Mouse (Mus musculus): Measurements from ENCODE around the gene Il9r. TPM values are rescaled to one million over a fixed set of nuclear protein-coding genes. Genes with fewer than 3 reads are reported as not detected.

Gene Il9r
- total and polyA plus RNA-seq, 2 experiments, result 0.07 TPM; not detected in 1

DNA sequence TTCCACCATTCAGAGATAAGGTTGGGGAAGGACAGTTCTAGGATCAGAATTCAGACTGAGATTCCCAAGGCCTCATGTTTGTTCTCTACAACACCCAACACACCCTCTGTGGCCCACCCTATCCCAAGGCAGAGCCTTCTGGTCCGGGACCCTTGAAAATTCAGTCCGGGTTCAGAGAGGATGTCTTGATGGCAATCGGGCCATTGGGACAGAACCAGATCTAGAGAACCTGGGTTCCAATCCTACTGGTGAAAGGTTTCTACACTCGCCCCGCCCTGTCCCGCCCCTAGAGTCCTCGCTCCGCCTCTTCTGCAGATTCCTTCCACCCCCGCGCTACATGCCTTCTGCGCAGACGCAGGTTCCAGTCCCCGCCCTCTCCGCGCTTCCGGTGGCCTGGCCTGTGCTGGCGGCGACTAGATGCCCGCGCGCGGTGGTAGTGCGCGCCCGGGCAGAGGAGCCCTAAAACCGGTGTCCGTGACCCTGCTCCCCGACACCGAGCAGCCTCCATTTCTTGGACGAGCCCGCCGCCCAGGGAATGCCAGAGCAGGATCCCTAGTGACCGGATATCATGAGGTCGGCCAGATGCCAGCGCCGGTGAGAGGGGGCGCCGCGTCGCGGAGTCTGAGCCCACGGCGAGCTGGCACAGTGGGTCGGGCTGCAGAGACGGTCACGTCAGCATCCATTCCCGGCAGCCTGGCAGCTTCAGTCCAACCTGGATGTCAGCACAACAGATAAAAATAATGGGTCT is 26.2 kb upstream of the Il9r start, which contains the start of gene Mpg:
Mpg (plus strand) TSS at position 382 of the 748 bp plus-strand sequence.
- TF ChIP-seq CTCF (IDR thresholded peaks at IDR 0.05; ENCODE audit: low read depth, low read length) (no peak), POLR2A (IDR thresholded peaks at IDR 0.05; ENCODE audit: extremely low read depth, insufficient read depth, low read length) (peak; percentile 93)
- H3K36me3 ChIP-seq (ENCODE audit: control insufficient read depth, insufficient read depth, low read length), result no peaks in the 10 kb centered on the region; the same call in 1 of the 2 replicates
- DNase-seq (ENCODE audit: extremely low read depth, low read depth, low spot score), result peak; percentile 76
- 3% methylated on average over 45 of the region's 47 CpGs for WGBS
- peak within 1 kb of the TSS; percentile 96 for H3K4me3 ChIP-seq (ENCODE audit: insufficient read depth, low read depth, low read length)
- H3K79me2 ChIP-seq (ENCODE audit: control insufficient read depth, insufficient read depth, low read length), result no peaks in the 10 kb centered on the region
- no peaks in the 10 kb centered on the region for H3K27me3 ChIP-seq (ENCODE audit: control insufficient read depth, insufficient read depth, low read length)
- H3K4me1 ChIP-seq (ENCODE audit: control insufficient read depth, insufficient read depth, low read length), result peaks cover 18% of the 10 kb centered on the region
- H3K27ac ChIP-seq (replicated peaks; ENCODE audit: insufficient read depth, low read depth, low read length), result peak within 1 kb of the TSS; percentile 81
- peak within 1 kb of the TSS; percentile 98 for H3K9ac ChIP-seq (ENCODE audit: low read depth, low read length)

- TF ChIP-seq POLR2A (IDR thresholded peaks at IDR 0.05; ENCODE audit: extremely low read depth, insufficient read depth, low read length), result no peak
- TF ChIP-seq CTCF (IDR thresholded peaks at IDR 0.05; ENCODE audit: low read depth, low read length), result no peak
- Histone ChIP-seq H3K4me3 (ENCODE audit: insufficient read depth, low read depth, low read length) (no peak overlapping the region), H3K27me3 (ENCODE audit: control insufficient read depth, insufficient read depth, low read length) (no peaks in the 10 kb centered on the region), H3K9ac (ENCODE audit: low read depth, low read length) (no peak overlapping the region), H3K27ac (replicated peaks; ENCODE audit: insufficient read depth, low read depth, low read length) (peak overlapping the region; percentile 49), H3K4me1 (ENCODE audit: control insufficient read depth, insufficient read depth, low read length) (peaks cover 19% of the 10 kb centered on the region), H3K79me2 (ENCODE audit: control insufficient read depth, insufficient read depth, low read length) (no peaks in the 10 kb centered on the region), H3K36me3 (ENCODE audit: control insufficient read depth, insufficient read depth, low read length) (no peaks in the 10 kb centered on the region)
- DNase-seq (ENCODE audit: extremely low read depth, low read depth, low spot score), result no peak
- WGBS, result 51% methylated on average over 7 of the region's 7 CpGs
Observed at GRCm38 (mm10) chr11:32225222-32226104, 25.4 kb upstream of the Il9r start.

- peak; percentile 63 for DNase-seq (ENCODE audit: extremely low read depth, low read depth, low spot score)
- peak overlapping the region; percentile 49 for H3K27ac ChIP-seq (replicated peaks; ENCODE audit: insufficient read depth, low read depth, low read length)
- H3K4me1 ChIP-seq (ENCODE audit: control insufficient read depth, insufficient read depth, low read length), result peaks cover 19% of the 10 kb centered on the region
- no peaks in the 10 kb centered on the region for H3K27me3 ChIP-seq (ENCODE audit: control insufficient read depth, insufficient read depth, low read length)
- H3K4me3 ChIP-seq (ENCODE audit: insufficient read depth, low read depth, low read length), result no peak overlapping the region
- no peaks in the 10 kb centered on the region for H3K36me3 ChIP-seq (ENCODE audit: control insufficient read depth, insufficient read depth, low read length)
- WGBS, result 8% methylated on average over 4 of the region's 4 CpGs
- no peaks in the 10 kb centered on the region for H3K79me2 ChIP-seq (ENCODE audit: control insufficient read depth, insufficient read depth, low read length)
- TF ChIP-seq CTCF (IDR thresholded peaks at IDR 0.05; ENCODE audit: low read depth, low read length), result no peak
- no peak for TF ChIP-seq POLR2A (IDR thresholded peaks at IDR 0.05; ENCODE audit: extremely low read depth, insufficient read depth, low read length)
- H3K9ac ChIP-seq (ENCODE audit: low read depth, low read length), result no peak overlapping the region
Observed at GRCm38 (mm10) chr11:32224468-32225139, 24.5 kb upstream of the Il9r start.

GRCm38 (mm10) chr11:32223297-32223967 is 23.4 kb upstream of the Il9r start:
- H3K36me3 ChIP-seq (ENCODE audit: control insufficient read depth, insufficient read depth, low read length), result no peaks in the 10 kb centered on the region
- no peak overlapping the region for H3K9ac ChIP-seq (ENCODE audit: low read depth, low read length)
- H3K4me1 ChIP-seq (ENCODE audit: control insufficient read depth, insufficient read depth, low read length), result peaks cover 19% of the 10 kb centered on the region
- no peak overlapping the region for H3K4me3 ChIP-seq (ENCODE audit: insufficient read depth, low read depth, low read length)
- H3K27ac ChIP-seq (replicated peaks; ENCODE audit: insufficient read depth, low read depth, low read length), result no peak overlapping the region
- H3K79me2 ChIP-seq (ENCODE audit: control insufficient read depth, insufficient read depth, low read length), result no peaks in the 10 kb centered on the region
- 83% methylated on average over 4 of the region's 4 CpGs for WGBS
- no peaks in the 10 kb centered on the region for H3K27me3 ChIP-seq (ENCODE audit: control insufficient read depth, insufficient read depth, low read length)
- no peak for TF ChIP-seq POLR2A (IDR thresholded peaks at IDR 0.05; ENCODE audit: extremely low read depth, insufficient read depth, low read length)
- no peak for TF ChIP-seq CTCF (IDR thresholded peaks at IDR 0.05; ENCODE audit: low read depth, low read length)
- no peak for DNase-seq (ENCODE audit: extremely low read depth, low read depth, low spot score)

- peaks cover 19% of the 10 kb centered on the region for H3K4me1 ChIP-seq (ENCODE audit: control insufficient read depth, insufficient read depth, low read length)
- 27% methylated on average over 21 of the region's 21 CpGs for WGBS
- no peaks in the 10 kb centered on the region for H3K36me3 ChIP-seq (ENCODE audit: control insufficient read depth, insufficient read depth, low read length)
- no peak for TF ChIP-seq POLR2A (IDR thresholded peaks at IDR 0.05; ENCODE audit: extremely low read depth, insufficient read depth, low read length)
- TF ChIP-seq CTCF (IDR thresholded peaks at IDR 0.05; ENCODE audit: low read depth, low read length), result no peak
- peak overlapping the region; percentile 65 for H3K4me3 ChIP-seq (ENCODE audit: insufficient read depth, low read depth, low read length)
- H3K9ac ChIP-seq (ENCODE audit: low read depth, low read length), result peak overlapping the region; percentile 69
- peak overlapping the region; percentile 38 for H3K27ac ChIP-seq (replicated peaks; ENCODE audit: insufficient read depth, low read depth, low read length)
- no peak for DNase-seq (ENCODE audit: extremely low read depth, low read depth, low spot score)
- H3K27me3 ChIP-seq (ENCODE audit: control insufficient read depth, insufficient read depth, low read length), result no peaks in the 10 kb centered on the region
- H3K79me2 ChIP-seq (ENCODE audit: control insufficient read depth, insufficient read depth, low read length), result no peaks in the 10 kb centered on the region
Observed at GRCm38 (mm10) chr11:32222570-32223194, 22.6 kb upstream of the Il9r start.
